Mouse (Mus musculus) G1E (cell line): ENCODE measurements at regions not wholly inside any gene's neighbourhood (a gene's known extent, or its start where the extent isn't known, plus 50 kb on each side); places are given as distances from the start of the nearest gene placed in this dataset.

Experiments used
- CTCF ChIP-seq: IDR thresholded peaks from 2 replicates; pipeline ENCODE4 v1.5.1; 2012; ENCODE audit warnings: low read depth, low read length, inconsistent platforms, mixed read lengths
- GATA1 ChIP-seq: IDR thresholded peaks from 2 replicates; pipeline ENCODE4 v1.6.1; 2012; ENCODE audit warnings: borderline replicate concordance, low read length, inconsistent platforms, mixed read lengths
- GATA2 ChIP-seq: IDR thresholded peaks from 2 replicates; pipeline ENCODE4 v1.6.1; 2012; ENCODE audit warnings: low read depth, low read length, inconsistent platforms, borderline replicate concordance
- POLR2AphosphoS5 ChIP-seq: IDR thresholded peaks from 2 replicates; pipeline ENCODE4 v1.6.1; 2012; ENCODE audit warnings: low read depth, low read length, inconsistent platforms; ENCODE audit not compliant: insufficient replicate concordance
- TAL1 ChIP-seq: conservative IDR thresholded peaks from 2 replicates; pipeline ENCODE4 v1.6.1; 2012; ENCODE audit warnings: low read depth, low read length, inconsistent platforms, mixed read lengths

GRCm38 (mm10) chr10:29736677-29737076, 201.0 kb upstream of the Rspo3 start:
- TF ChIP-seq CTCF = no peak
- no peak for TF ChIP-seq GATA1
- no peak for TF ChIP-seq GATA2
- TF ChIP-seq POLR2AphosphoS5 = no peak
- TF ChIP-seq TAL1 = no peak
